Mouse (Mus musculus) erythroblast, embryonic 14.5 days (primary cell): Measurements from ENCODE around the gene Slc5a5.

ENCODE experiments used
- GATA1 ChIP-seq: IDR thresholded peaks from 2 replicates; pipeline ENCODE4 v1.6.1; 2012; ENCODE audit warnings: low read length, inconsistent platforms, mixed read lengths
- TAL1 ChIP-seq: IDR thresholded peaks from 3 replicates; pipeline ENCODE4 v1.6.1; 2012; ENCODE audit warnings: low read length, inconsistent platforms, mixed read lengths

DNA sequence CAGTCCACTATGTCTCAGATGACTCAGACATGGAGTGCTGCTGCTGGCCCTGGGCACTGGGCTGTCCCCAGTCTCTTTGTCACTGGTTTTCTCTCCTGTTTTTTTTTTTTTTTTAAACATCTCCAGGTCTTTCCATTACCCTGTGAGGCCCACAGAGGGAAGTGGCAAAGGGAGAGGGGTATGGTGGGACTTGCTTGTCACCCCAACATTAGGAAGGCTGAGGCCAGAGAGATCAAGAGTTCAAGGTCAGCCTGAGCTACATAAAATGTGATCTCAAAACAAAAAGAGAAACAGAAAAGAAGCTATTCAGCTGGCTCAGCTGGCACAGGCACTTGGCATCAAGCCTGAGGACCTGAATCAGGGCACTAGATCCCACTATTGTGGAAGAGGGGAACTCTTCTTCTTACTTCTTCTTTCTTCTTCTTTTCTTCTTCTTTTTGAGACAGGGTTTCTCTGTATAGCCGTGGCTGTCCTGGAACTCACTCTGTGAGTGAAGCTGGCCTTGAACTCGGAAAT, 8.4 kb upstream of the Slc5a5 start:
- TF ChIP-seq GATA1 (no peak), TAL1 (no peak)
